Mouse (Mus musculus): ENCODE measurements around the gene Fam102a. TPM values are rescaled to one million over a fixed set of nuclear protein-coding genes. Genes with fewer than 3 reads are reported as not detected.
A peak's percentile ranks its signal among the peaks of the same experiment; 100 is the strongest.

Fam102a gene
- total and polyA plus RNA-seq, 3 experiments: 7.0 to 9.2 (median 7.1) TPM

DNA sequence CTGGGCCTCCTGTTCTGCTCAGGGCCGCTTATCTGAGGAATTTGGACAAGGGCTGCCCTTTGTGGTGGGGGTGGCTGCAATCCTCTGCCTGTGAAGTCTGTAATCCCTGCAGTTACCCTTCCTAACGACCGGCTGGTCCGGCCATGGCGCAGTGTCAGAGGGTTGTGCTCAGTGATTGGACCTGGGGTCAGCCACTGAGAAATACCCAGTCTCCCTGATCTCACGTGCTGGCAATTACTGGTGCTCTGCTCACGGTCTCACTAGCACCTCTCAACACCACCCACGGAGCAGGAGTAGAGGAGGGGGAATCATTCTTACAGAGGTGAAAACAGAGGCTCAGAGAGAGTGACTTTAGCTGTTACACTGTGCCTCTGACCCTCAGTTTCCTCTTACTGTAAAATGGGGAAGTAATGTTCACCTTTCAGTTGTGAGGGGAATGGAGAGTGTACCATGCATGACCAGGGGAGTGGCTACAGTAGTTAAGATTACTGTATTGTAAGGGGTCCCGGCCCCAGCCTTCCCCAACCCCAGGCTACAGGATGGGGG is 2.3 kb downstream of the Fam102a start:
- intact Hi-C loops (cut with DNase I): loop anchor here (1.0 to 2.0 kb wide), 2 partner anchors 23 to 29 kb away; no protein-coding TSS in a partner anchor
- TF ChIP-seq EP300 (IDR thresholded peaks at IDR 0.05; ENCODE audit: insufficient read depth, low read depth, low read length): 0 out of 2 replicates have a peak, but pooled peaks have one; percentile 22
- TF ChIP-seq CTCF (IDR thresholded peaks at IDR 0.05): no peak
- no peak for TF ChIP-seq POLR2A (IDR thresholded peaks at IDR 0.05; ENCODE audit: insufficient read depth, low read depth, low read length)
- peak; percentile 46 to 49 for DNase-seq
- peak overlapping the region; percentile 93 for H3K4me3 ChIP-seq
- 18% methylated on average over 9 of the region's 9 CpGs for WGBS
- H3K27me3 ChIP-seq (ENCODE audit: control insufficient read depth, insufficient read depth, low read length): no peaks in the 10 kb centered on the region
- peaks cover 22% of the 10 kb centered on the region for H3K4me1 ChIP-seq (ENCODE audit: control insufficient read depth, insufficient read depth, low read length)
- H3K36me3 ChIP-seq (ENCODE audit: control insufficient read depth, insufficient read depth, low read length): no peaks in the 10 kb centered on the region
- peaks cover 2% of the 10 kb centered on the region for H3K79me2 ChIP-seq (replicated peaks; ENCODE audit: control insufficient read depth, insufficient read depth, low read length)
- H3K9ac ChIP-seq (ENCODE audit: low read depth, low read length): peak overlapping the region; percentile 75
- H3K27ac ChIP-seq: peak overlapping the region; percentile 92

DNA sequence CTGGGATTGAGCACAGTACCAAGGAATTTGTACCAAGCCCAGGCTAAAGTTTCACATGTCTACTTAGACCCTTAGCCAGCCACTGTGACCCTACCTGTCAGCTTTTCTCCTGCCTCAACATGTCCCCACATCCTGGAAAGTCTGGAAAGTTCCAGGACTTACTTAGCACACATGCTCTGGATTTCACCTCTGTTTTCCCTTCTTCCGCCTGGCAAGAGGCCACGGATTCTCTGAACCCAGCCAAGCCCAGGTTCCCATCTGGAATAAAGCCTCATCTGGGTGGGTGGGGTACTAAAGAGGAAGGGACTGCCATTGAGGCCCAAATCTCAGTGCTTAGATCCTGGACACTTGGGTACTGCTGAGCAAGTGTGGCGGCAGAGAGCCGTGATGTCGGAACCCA is 2.8 kb downstream of the Fam102a start:
- H3K4me1 ChIP-seq (ENCODE audit: control insufficient read depth, insufficient read depth, low read length): peaks cover 25% of the 10 kb centered on the region
- TF ChIP-seq EP300 (IDR thresholded peaks at IDR 0.05; ENCODE audit: insufficient read depth, low read depth, low read length) (no peak; the same call in 1 of the 2 replicates), POLR2A (IDR thresholded peaks at IDR 0.05; ENCODE audit: insufficient read depth, low read depth, low read length) (no peak), CTCF (IDR thresholded peaks at IDR 0.05) (no peak)
- intact Hi-C loops (cut with DNase I): loop anchor here (1.0 to 2.0 kb wide), 2 partner anchors 23 to 28 kb away; no protein-coding TSS in a partner anchor
- H3K36me3 ChIP-seq (ENCODE audit: control insufficient read depth, insufficient read depth, low read length): no peaks in the 10 kb centered on the region
- peak overlapping the region; percentile 92 for H3K27ac ChIP-seq
- peak; percentile 62 to 68 for DNase-seq
- no peaks in the 10 kb centered on the region for H3K27me3 ChIP-seq (ENCODE audit: control insufficient read depth, insufficient read depth, low read length)
- H3K4me3 ChIP-seq: peak overlapping the region; percentile 93
- peak overlapping the region; percentile 75 for H3K9ac ChIP-seq (ENCODE audit: low read depth, low read length)
- H3K79me2 ChIP-seq (replicated peaks; ENCODE audit: control insufficient read depth, insufficient read depth, low read length): peaks cover 4% of the 10 kb centered on the region
- 51% methylated on average over 5 of the region's 5 CpGs for WGBS

DNA sequence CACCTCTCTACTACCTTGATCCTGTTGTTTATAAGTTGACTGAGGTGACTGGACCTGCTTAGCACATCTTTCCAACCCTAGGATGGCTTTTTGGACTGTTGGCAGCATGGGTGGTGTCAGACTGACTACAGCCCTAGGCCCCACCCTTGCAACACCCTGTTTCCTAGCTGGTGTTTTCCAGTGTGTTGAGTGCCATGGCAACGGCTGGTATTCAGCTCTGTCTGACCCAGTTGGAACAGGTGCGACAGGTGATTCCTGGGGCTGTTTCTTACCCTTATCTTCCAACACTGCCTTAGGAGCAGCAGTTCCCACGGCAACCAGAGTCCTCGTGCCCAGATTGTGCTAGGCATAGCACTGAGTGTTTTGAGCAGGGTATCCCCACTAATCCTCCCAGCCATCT is 3.3 kb downstream of the Fam102a start:
- 68% methylated on average over 4 of the region's 4 CpGs for whole genome bisulfite sequencing
- H3K27me3 ChIP-seq (ENCODE audit: control insufficient read depth, insufficient read depth, low read length): no peaks in the 10 kb centered on the region
- peak overlapping the region; percentile 93; the same call in 1 of the 2 replicates for H3K4me3 ChIP-seq
- TF ChIP-seq CTCF (IDR thresholded peaks at IDR 0.05) (no peak), POLR2A (IDR thresholded peaks at IDR 0.05; ENCODE audit: insufficient read depth, low read depth, low read length) (no peak), EP300 (IDR thresholded peaks at IDR 0.05; ENCODE audit: insufficient read depth, low read depth, low read length) (no peak)
- intact Hi-C loops (cut with DNase I): no loop called here
- H3K79me2 ChIP-seq (replicated peaks; ENCODE audit: control insufficient read depth, insufficient read depth, low read length): peaks cover 6% of the 10 kb centered on the region
- no peak overlapping the region; the same call in 1 of the 2 replicates for H3K9ac ChIP-seq (ENCODE audit: low read depth, low read length)
- peaks cover 27% of the 10 kb centered on the region for H3K4me1 ChIP-seq (ENCODE audit: control insufficient read depth, insufficient read depth, low read length)
- H3K27ac ChIP-seq: peak overlapping the region; percentile 92
- no peaks in the 10 kb centered on the region for H3K36me3 ChIP-seq (ENCODE audit: control insufficient read depth, insufficient read depth, low read length)
- DNase-seq: peak in 1 of 2 experiments; percentile 18

DNA sequence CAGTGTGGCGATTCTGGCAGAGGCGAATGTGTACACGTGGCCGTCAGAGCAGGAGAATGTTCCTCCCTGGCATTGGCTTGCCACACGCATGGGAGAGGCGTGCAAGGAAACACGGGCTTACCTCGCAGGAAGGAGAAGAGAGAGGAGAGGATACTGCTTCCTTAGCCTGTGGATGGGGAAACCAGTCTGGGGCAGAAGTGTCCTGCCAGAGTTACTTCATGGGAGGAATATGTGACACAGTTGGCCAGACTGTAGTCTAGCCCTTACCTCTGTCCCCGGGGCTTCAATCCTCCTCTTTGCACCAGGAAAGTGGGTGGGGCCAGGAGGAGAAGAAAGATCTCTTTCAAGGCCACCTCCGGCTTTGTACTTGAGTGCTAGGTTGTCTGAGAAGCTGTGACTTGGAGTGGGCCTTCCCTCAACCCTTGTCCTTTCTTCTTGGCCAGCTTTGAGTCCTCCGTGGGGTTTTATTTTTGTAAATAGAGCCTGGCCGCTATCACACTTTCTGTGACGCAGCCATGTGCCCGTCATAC is 4.4 kb downstream of the Fam102a start:
- Histone ChIP-seq H3K4me1 (ENCODE audit: control insufficient read depth, insufficient read depth, low read length) (peaks cover 29% of the 10 kb centered on the region), H3K27ac (peak overlapping the region; percentile 20), H3K9ac (ENCODE audit: low read depth, low read length) (no peak overlapping the region; the same call in 1 of the 2 replicates), H3K27me3 (ENCODE audit: control insufficient read depth, insufficient read depth, low read length) (no peaks in the 10 kb centered on the region), H3K4me3 (no peak overlapping the region), H3K36me3 (ENCODE audit: control insufficient read depth, insufficient read depth, low read length) (no peaks in the 10 kb centered on the region), H3K79me2 (replicated peaks; ENCODE audit: control insufficient read depth, insufficient read depth, low read length) (peaks cover 6% of the 10 kb centered on the region)
- WGBS: 48% methylated on average over 14 of the region's 14 CpGs
- TF ChIP-seq CTCF (IDR thresholded peaks at IDR 0.05): no peak
- TF ChIP-seq POLR2A (IDR thresholded peaks at IDR 0.05; ENCODE audit: insufficient read depth, low read depth, low read length): no peak
- TF ChIP-seq EP300 (IDR thresholded peaks at IDR 0.05; ENCODE audit: insufficient read depth, low read depth, low read length): 0 out of 2 replicates have a peak, but pooled peaks have one; percentile 12
- intact Hi-C loops (cut with DNase I): no loop called here
- no peak for DNase-seq

DNA sequence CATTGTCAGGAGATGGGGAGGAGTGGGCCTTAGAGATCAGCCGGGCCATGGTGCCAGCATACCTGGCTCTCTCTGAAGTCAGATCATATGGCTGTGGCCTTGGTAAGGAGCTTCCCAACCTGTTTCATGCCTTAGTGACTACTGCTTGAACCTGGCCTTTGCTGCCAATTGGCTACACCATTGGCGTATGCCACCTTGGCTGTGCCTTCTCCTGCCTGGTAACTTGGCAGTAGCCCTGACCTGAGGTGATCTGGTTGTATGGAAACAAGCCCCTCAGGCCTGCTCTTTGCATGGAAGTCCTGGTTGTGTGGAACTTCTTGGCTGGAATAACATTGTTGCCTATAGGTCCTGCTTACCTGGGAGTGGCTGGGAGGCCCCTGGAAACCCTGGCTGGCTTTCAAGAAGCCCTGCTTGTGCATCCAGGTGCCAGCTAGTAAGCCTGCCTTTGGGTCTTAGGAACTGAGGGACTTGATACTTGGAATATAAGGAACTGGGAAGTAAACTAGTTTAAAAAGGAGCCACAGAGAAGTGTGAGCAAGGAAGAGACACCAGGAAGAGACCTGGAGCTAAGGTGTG is 6.3 kb downstream of the Fam102a start:
- intact Hi-C loops (cut with DNase I): no loop called here
- Histone ChIP-seq H3K4me3 (no peak overlapping the region), H3K9ac (ENCODE audit: low read depth, low read length) (no peak overlapping the region), H3K27ac (no peak overlapping the region), H3K4me1 (ENCODE audit: control insufficient read depth, insufficient read depth, low read length) (peaks cover 29% of the 10 kb centered on the region), H3K36me3 (ENCODE audit: control insufficient read depth, insufficient read depth, low read length) (no peaks in the 10 kb centered on the region), H3K79me2 (replicated peaks; ENCODE audit: control insufficient read depth, insufficient read depth, low read length) (peaks cover 6% of the 10 kb centered on the region), H3K27me3 (ENCODE audit: control insufficient read depth, insufficient read depth, low read length) (no peaks in the 10 kb centered on the region)
- DNase-seq: no peak
- TF ChIP-seq CTCF (IDR thresholded peaks at IDR 0.05) (no peak), EP300 (IDR thresholded peaks at IDR 0.05; ENCODE audit: insufficient read depth, low read depth, low read length) (no peak), POLR2A (IDR thresholded peaks at IDR 0.05; ENCODE audit: insufficient read depth, low read depth, low read length) (no peak)
- 77% methylated on average over 2 of the region's 2 CpGs for WGBS
